In the genomic region with DNA sequence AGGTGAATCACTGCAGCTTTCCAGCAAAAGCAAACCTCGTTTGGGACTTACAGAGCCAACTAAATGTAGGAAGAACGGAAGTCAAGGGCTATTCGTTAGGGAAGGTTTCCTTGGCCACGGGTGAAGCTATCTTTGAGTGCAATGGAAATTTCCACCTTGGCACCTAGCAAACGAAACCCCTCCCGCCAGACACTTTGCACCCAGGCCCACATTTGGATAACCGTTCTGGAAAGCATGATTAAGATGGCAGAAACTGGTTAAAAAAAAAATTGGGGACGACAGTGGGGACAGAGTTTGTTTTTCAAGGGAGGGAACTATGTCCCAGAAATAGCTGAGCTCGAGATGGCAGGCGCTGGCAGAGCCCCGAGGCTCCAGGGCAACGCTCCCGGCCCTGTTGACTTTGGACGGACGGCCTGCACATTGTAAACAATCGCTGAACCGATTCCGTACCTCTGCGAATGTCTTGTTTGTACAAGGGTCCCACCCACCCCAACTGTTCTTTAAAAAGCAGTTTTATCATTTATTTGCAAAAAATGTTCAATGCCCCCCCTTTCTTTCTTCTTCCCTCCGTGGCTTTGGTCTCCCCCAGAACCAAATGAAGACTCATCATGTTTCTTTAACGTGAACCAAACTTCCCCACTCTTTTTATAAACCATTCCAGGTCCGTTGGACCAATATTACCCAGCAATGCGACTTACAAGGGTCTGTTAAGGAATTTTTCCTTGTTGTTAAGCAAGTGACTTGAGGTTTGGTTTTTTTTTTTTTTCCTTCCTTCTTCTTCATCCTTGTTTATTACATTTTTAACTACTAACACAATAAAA, we compare ENCODE assay signal across 9 mouse cellular contexts. TPM values are rescaled to one million over a fixed set of nuclear protein-coding genes. Genes with fewer than 3 reads are reported as not detected.
DNase-seq lines count a peak whose midpoint lies in the region.
"Had no signal": no experiment of that assay in that cellular context is flagged by ENCODE, and none has a peak within 500 bp of the region (broad histone marks: within the 10 kb centered on the region; RNA-seq: fewer than 3 reads in every experiment).

No protein-coding gene starts in this region.

- H3K9me3 ChIP-seq in forebrain, embryonic 10.5 days: no peaks in the 10 kb centered on the region

- WGBS in forebrain, embryonic 10.5 days: 10% methylated on average over 23 of the region's 23 CpGs

- DNase-seq in right cerebral cortex, postnatal 10 days (ENCODE audit: low spot score in 2 of 2): peak; percentile 48 to 51
- no peak for DNase-seq in right cerebral cortex, postnatal 4 days
- no peak for DNase-seq in forebrain, embryonic 10.5 days (ENCODE audit: extremely low spot score, low spot score)
- peak; percentile 34 for DNase-seq in heart, postnatal 25 days (ENCODE audit: low spot score)
- peak; percentile 81 to 82 for DNase-seq in kidney, postnatal 36 days
- peak; percentile 52 to 71 for DNase-seq in lung, postnatal 4 days
- no peak for DNase-seq in thymus, postnatal 0 days (ENCODE audit: low spot score)
- no peak for DNase-seq in urinary bladder, postnatal 10 days (ENCODE audit: low spot score)

- intact Hi-C loops in heart, postnatal 25 days (cut with DNase I): no loop called here

- peaks cover 36% of the 10 kb centered on the region for H3K4me1 ChIP-seq in forebrain, embryonic 10.5 days

- H3K36me3 ChIP-seq in forebrain, embryonic 10.5 days (replicated peaks): no peaks in the 10 kb centered on the region

- H3K27me3 ChIP-seq in forebrain, embryonic 10.5 days (ENCODE audit: poor library complexity, severe bottlenecking): no peaks in the 10 kb centered on the region; the same call in 1 of the 2 replicates

- peak overlapping the region; percentile 47; the same call in 1 of the 2 replicates for H3K4me3 ChIP-seq in forebrain, embryonic 10.5 days

- H3K27ac ChIP-seq in forebrain, embryonic 10.5 days: peak overlapping the region; percentile 88

RNA-seq across cellular contexts. Expression of gene Skor1, which starts 57.5 kb away (rescaled TPM):
- polyA plus RNA-seq in forebrain, embryonic 10.5 days (2016; fragmentation: Nextera tagmentation; extraction: Ambion mirVana): 0.05 TPM in 1 of 2 replicates, not detected in the other
- total RNA-seq in heart, postnatal 25 days (2021): not detected
- 0.10 TPM in 1 of 2 replicates, not detected in the other for polyA plus RNA-seq in thymus, postnatal 0 days (2015; fragmentation: Nextera tagmentation; extraction: Ambion mirVana)
- total RNA-seq: hematopoietic stem cell, adult 5-6 weeks had no signal

Comparison
In these comparisons a context has a peak if more than half of its experiments do, and no peak if none do; other contexts are left out.
1. DNase-seq: peak in right cerebral cortex, postnatal 10 days (2 of 2), heart, postnatal 25 days (single experiment), kidney, postnatal 36 days (2 of 2) and lung, postnatal 4 days (2 of 2); none in right cerebral cortex, postnatal 4 days (single experiment), forebrain, embryonic 10.5 days (single experiment), thymus, postnatal 0 days (single experiment) and urinary bladder, postnatal 10 days (single experiment).